Mouse (Mus musculus) layer of hippocampus, postnatal 10 days (tissue): ENCODE measurements around the gene Slc3a2. TPM values are rescaled to one million over a fixed set of nuclear protein-coding genes. Genes with fewer than 3 reads are reported as not detected.

Experiments
- DNase-seq, 2 experiments: peaks; one replicate each; pipeline ENCODE4 v3.0.0; 2021; ENCODE audit warnings: low spot score in 2 of 2
- microRNA-seq, 2 experiments: library from miRNA; unstranded; fragments of <30 nt; microRNA quantifications; one replicate each; pipeline ENCODE4 v1.2.0; 2021
- total RNA-seq, 2 experiments: library from RNA; stranded (reverse); gene quantifications; 2 replicates each; pipeline ENCODE4 v1.2.3; 2021

Slc3a2 gene
- total RNA-seq, 2 experiments from 2014 or later: 198 to 212 TPM

DNA sequence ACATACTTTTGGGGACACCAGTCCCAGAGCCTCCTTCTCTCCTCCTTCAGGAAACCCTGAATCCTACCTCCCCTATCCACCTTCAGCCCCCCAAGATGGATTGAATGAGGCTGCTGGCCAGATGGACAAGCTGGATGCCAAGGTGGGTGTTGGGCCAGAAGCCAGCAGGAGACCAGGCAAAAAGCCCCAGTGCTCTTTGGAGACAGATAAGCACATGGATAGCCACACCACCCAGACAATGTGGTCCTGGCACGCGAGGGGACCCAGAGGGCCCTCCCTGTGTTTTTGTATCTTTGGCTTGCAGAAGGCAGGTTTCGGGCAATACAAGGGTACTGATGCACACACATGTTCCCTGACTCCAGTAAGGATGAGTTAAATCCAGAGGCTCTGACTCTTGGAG, 58.3 kb downstream of the Slc3a2 start:
- DNase-seq: no peak

DNA sequence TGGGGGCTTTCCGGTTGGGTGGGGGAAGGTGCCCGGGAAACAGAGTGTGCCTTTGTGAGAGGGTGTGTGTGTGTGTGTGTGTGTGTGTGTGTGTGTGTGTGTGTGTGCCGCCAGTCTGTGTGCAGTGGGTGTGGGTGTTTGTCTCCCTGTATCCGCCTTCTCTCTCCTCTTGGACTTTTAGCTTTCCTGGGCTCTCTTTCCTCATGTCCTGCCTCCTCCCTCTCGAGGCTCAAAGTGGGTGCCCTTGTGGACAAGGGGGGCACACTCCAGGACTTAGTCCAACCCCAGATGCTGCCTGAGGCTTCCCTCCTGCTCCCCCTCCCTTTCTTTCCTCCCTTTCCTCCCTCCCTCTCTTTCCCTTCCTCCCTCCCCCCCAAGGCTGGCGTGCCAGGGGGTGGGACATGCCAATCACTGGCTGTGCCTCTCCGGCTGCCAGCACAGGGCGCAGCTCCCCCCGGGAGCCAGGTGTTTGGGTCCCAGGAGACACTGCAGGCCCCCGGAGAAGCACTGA, 59.2 kb downstream of the Slc3a2 start:
- DNase-seq: peak; percentile 82 to 84

DNA sequence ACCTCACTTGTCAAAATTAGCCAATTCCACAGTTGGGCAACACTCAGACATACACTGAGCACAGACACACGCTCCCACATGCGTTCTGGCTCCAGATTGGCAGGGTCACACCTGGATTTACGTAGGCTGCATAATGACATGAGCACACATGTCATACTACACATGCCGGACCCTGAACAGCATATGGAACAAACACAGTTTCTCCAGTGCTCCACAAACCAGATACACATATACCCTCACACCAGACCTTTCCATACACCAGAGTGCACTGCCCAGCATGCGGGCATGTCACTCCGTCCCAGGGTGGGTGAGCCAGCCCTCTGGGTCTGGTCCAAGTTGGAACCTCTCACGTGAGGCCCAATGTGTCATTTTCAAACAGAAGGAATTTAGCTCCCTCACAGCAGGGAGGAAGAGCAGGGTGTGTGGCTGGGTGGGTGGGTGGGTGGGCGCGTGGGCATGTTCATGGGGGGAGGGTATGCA, 59.8 kb downstream of the Slc3a2 start, which contains the start of gene Chrm1:
Gene Chrm1, plus strand, starts transcription at position 430 of the 480 bp plus-strand sequence.
- peak; percentile 58 to 63 for DNase-seq

DNA sequence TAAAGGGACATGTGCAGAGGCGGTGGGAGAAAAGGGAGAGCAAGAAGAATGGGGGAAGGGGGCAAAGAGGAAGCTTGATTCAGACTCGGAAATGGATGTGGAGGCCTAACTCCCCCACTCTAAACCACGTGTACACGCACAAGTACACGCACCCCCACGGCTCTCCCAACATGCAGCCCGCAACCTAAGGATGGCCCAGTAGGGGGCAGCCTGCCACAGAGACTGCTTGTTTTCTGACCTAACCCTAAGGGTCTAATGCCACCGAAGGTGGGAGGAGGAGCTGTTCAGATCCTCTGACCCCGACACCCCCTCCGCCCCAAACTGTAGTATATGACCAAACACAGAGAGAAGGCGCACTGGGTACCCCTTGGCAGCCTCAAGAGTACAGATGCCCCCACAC, 60.8 kb downstream of the Slc3a2 start:
- peak; percentile 82 to 86 for DNase-seq

DNA sequence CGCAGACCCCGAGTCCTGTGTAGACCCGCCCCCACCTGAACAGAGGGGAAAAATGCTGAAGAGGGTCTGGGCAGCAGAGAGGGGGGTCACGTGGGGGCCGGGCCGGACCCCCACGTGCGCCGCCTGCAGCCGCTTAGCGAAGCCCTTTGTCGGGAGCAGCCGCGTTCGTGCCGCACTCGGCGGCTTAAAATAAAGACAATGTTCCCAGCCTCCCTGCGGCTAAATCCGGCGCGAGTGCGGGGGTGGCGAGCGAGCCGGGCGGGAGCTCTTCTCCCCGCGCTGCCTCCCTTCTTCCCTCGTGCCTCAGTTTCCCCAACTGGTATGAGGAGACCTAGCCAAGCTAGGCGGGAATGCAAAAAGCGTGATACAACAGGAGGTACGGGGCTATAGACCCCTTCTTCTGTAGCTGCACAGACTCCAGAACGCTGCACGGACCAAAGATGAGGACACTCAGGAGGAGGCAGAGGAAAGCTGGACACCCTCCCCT, 61.3 kb downstream of the Slc3a2 start:
- peak; percentile 60 to 68 for DNase-seq

Small RNAs within 50 kb of the gene (microRNA-seq; reads per million reads assigned to microRNA genes)
- 0 reads per million in 2 experiments for gene Mir6992

Other genes starting within 250 kb of the Slc3a2 start
- gene Slc22a8, start 132.1 kb downstream of the Slc3a2 start, total RNA-seq: 10 to 100 TPM; 20.6 to 21.5 TPM
- 1 to 10 TPM; 3.6 to 4.4 TPM for gene Slc22a6, start 105.3 kb downstream of the Slc3a2 start, total RNA-seq
- 100 to 1,000 TPM; 117 to 125 TPM for gene Chrm1, start 59.6 kb downstream of the Slc3a2 start, total RNA-seq
- 10 to 100 TPM; 52.6 to 53.3 TPM for gene Wdr74, start 12.5 kb upstream of the Slc3a2 start, total RNA-seq
- gene 1700092M07Rik, start 17.3 kb upstream of the Slc3a2 start, total RNA-seq: 1 to 10 TPM; 1.4 to 1.8 TPM
- 10 to 100 TPM; 61.9 to 64.8 TPM for gene Stx5a, start 18.0 kb upstream of the Slc3a2 start, total RNA-seq
- gene Nxf1, start 33.7 kb upstream of the Slc3a2 start, total RNA-seq: 10 to 100 TPM; 72.7 to 79.7 TPM
- 100 to 1,000 TPM in 1 of 2 experiments, 10 to 100 TPM in 1; 99.9 to 120 TPM for gene Tmem223, start 47.6 kb upstream of the Slc3a2 start, total RNA-seq
- 1 to 10 TPM; 7.0 to 9.3 TPM for gene Tmem179b, start 51.1 kb upstream of the Slc3a2 start, total RNA-seq
- 10 to 100 TPM; 18.2 to 19.0 TPM for gene Taf6l, start 63.0 kb upstream of the Slc3a2 start, total RNA-seq
- gene Polr2g, start 75.2 kb upstream of the Slc3a2 start, total RNA-seq: 100 to 1,000 TPM; 107 to 109 TPM
- gene Zbtb3, start 79.2 kb upstream of the Slc3a2 start, total RNA-seq: 1 to 10 TPM; 4.2 to 5.2 TPM
- 10 to 100 TPM; 27.8 to 34.5 TPM for gene Ttc9c, start 96.0 kb upstream of the Slc3a2 start, total RNA-seq
- 100 to 1,000 TPM; 112 to 115 TPM for gene Hnrnpul2, start 96.6 kb upstream of the Slc3a2 start, total RNA-seq
- 10 to 100 TPM in 1 of 2 experiments, not detected in 1; 15.9 TPM for gene AC129217.1, start 106.4 kb upstream of the Slc3a2 start, total RNA-seq
- 100 to 1,000 TPM; 105 to 115 TPM for gene Bscl2, start 114.1 kb upstream of the Slc3a2 start, total RNA-seq
- gene Gng3, start 115.8 kb upstream of the Slc3a2 start, total RNA-seq: 100 to 1,000 TPM; 291 to 295 TPM
- gene Lrrn4cl, start 127.4 kb upstream of the Slc3a2 start, total RNA-seq: under 1 TPM; 0.66 to 0.78 TPM
- 100 to 1,000 TPM; 112 to 116 TPM for gene Ubxn1, start 148.1 kb upstream of the Slc3a2 start, total RNA-seq
- gene Uqcc3, start 157.6 kb upstream of the Slc3a2 start, total RNA-seq: 10 to 100 TPM; 32.1 to 37.5 TPM
- 1 to 10 TPM; 4.8 to 9.8 TPM for gene Lbhd1, start 160.4 kb upstream of the Slc3a2 start, total RNA-seq
- gene Gm49403, start 160.6 kb upstream of the Slc3a2 start, total RNA-seq: not detected
- gene 1810009A15Rik, start 165.5 kb upstream of the Slc3a2 start, total RNA-seq: 10 to 100 TPM; 18.9 to 27.6 TPM
- gene Gm49416, start 165.6 kb upstream of the Slc3a2 start, total RNA-seq: 1 to 10 TPM; 3.8 to 4.6 TPM
- 10 to 100 TPM; 24.6 to 25.0 TPM for gene Ints5, start 169.6 kb upstream of the Slc3a2 start, total RNA-seq
- 100 to 1,000 TPM; 103 to 111 TPM for gene Ganab, start 174.7 kb upstream of the Slc3a2 start, total RNA-seq
- 100 to 1,000 TPM; 121 to 130 TPM for gene B3gat3, start 197.0 kb upstream of the Slc3a2 start, total RNA-seq
- gene Rom1, start 206.0 kb upstream of the Slc3a2 start, total RNA-seq: 1 to 10 TPM; 2.3 to 2.4 TPM
- 10 to 100 TPM; 11.0 to 11.9 TPM for gene Eml3, start 206.2 kb upstream of the Slc3a2 start, total RNA-seq
- 10 to 100 TPM; 60.6 to 67.9 TPM for gene Mta2, start 218.5 kb upstream of the Slc3a2 start, total RNA-seq
- 10 to 100 TPM; 15.6 to 16.2 TPM for gene Tut1, start 230.5 kb upstream of the Slc3a2 start, total RNA-seq
- gene Eef1g, start 243.7 kb upstream of the Slc3a2 start, total RNA-seq: 100 to 1,000 TPM; 283 to 287 TPM